Mouse (Mus musculus) lung, embryonic 14.5 days (tissue): ENCODE data around the gene Tex26. TPM values are rescaled to one million over a fixed set of nuclear protein-coding genes. Genes with fewer than 3 reads are reported as not detected.

ENCODE experiments used
- ATAC-seq: fragments of 200-750 bp; cut with Nextera tagmentation; 2 replicates; pipeline ENCODE4 v1.8.0; 2017; ENCODE audit warnings: mild to moderate bottlenecking, moderate TSS enrichment, moderate library complexity; ENCODE audit not compliant: insufficient read depth
- DNase-seq: peaks from one replicate; pipeline ENCODE4 v3.0.0-alpha.2; 2015
- H3K27ac ChIP-seq: fragments of 300-500 bp; sonication (generic); 2 replicates; pipeline ENCODE4 v1.5.1; 2014; ENCODE audit warnings: low read depth, mild to moderate bottlenecking, moderate library complexity
- H3K27me3 ChIP-seq: fragments of 300-500 bp; sonication (generic); 2 replicates; pipeline ENCODE4 v1.6.1; 2014; ENCODE audit warnings: low read length, control low read depth; ENCODE audit not compliant: insufficient read depth
- H3K36me3 ChIP-seq: fragments of 300-500 bp; sonication (generic); 2 replicates; pipeline ENCODE4 v1.6.1; 2014; ENCODE audit warnings: control low read depth; ENCODE audit not compliant: insufficient read depth
- H3K4me1 ChIP-seq: fragments of 300-500 bp; sonication (generic); 2 replicates; pipeline ENCODE4 v1.6.1; 2014; ENCODE audit warnings: antibody characterized with exemption, control low read depth; ENCODE audit not compliant: insufficient read depth
- H3K4me2 ChIP-seq: fragments of 300-500 bp; sonication (generic); 2 replicates; pipeline ENCODE4 v1.6.1; 2014; ENCODE audit warnings: mild to moderate bottlenecking
- H3K4me3 ChIP-seq: fragments of 300-500 bp; sonication (generic); 2 replicates; pipeline ENCODE4 v1.5.1; 2014; ENCODE audit warnings: low read depth, low read length
- H3K9ac ChIP-seq: fragments of 300-500 bp; sonication (generic); 2 replicates; pipeline ENCODE4 v1.6.1; 2014
- H3K9me3 ChIP-seq: fragments of 300-500 bp; sonication (generic); 2 replicates; pipeline ENCODE4 v1.6.1; 2016; ENCODE audit warnings: low read depth, low read length, control low read depth
- CTCF ChIP-seq: IDR thresholded peaks from 2 replicates; pipeline ENCODE4 v1.5.1; 2016; ENCODE audit warnings: antibody characterized with exemption, low read depth
- WGBS: fragments of 180-500 bp; shearing (Covaris S2); extraction: QIAGEN DNeasy Blood & Tissue Kit; methylation state at CpG from one replicate; pipeline ENCODE4 v1.1.7; 2014; 5-methylcytosine and 5-hydroxymethylcytosine counted together
- polyA plus RNA-seq: library from polyadenylated mRNA; unstranded; fragments of >200 nt; fragmentation: Nextera tagmentation; extraction: Ambion mirVana; gene quantifications from 2 replicates; pipeline ENCODE4 v1.2.1, GENCODE M21; 2014

Gene Tex26
- polyA plus RNA-seq, 1 experiment from 2014 or later, result 0.64 TPM

DNA sequence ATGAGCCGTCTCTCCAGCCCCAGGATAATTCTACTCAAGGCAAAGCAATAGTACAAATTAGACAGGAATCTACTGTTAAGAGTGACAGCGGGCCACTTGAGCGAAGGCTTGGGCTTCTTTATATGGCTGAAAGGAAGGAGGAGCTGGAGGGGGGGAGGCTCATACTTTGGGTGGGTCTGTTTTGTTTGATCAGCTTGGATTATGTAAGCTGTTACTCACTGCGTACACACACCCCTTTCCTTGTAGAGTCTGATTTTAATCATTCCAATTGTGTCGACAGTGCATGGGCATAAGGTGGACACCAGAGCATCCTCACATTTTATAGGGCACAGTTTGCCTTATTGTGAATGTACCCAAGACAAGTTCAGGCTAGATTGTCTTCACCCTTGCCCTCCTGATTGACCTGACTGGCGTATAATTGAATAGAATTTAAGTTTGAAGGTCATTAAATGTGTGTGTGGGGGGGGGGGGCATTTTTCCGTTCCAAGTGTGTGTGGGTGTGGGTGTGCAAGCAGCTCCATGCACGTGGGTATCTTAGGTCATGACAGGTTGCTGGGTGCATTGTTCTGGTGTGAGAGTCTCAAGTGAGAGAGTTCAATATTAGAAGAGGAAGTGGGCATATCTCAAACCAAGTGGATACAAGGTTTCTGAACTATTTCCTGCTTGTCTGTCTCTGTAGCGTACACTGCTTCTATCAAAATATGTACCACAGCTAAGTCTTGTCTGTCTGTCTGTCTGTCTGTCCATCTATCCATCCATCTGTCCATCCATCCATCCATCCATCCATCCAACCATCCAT is 24.9 kb upstream of the Tex26 start:
- ATAC-seq (no peak), DNase-seq (no peak)
- Histone ChIP-seq H3K27ac (no peak overlapping the region), H3K4me1 (peaks cover 3% of the 10 kb centered on the region; the same call in 1 of the 2 replicates), H3K36me3 (no peaks in the 10 kb centered on the region), H3K4me3 (no peak overlapping the region), H3K9me3 (no peaks in the 10 kb centered on the region), H3K4me2 (no peak overlapping the region), H3K27me3 (0 out of 2 replicates have a peak, but pooled peaks cover 6% of the 10 kb centered on the region), H3K9ac (no peak overlapping the region)
- 72% methylated on average over 9 of the region's 9 CpGs for WGBS
- no peak for TF ChIP-seq CTCF

DNA sequence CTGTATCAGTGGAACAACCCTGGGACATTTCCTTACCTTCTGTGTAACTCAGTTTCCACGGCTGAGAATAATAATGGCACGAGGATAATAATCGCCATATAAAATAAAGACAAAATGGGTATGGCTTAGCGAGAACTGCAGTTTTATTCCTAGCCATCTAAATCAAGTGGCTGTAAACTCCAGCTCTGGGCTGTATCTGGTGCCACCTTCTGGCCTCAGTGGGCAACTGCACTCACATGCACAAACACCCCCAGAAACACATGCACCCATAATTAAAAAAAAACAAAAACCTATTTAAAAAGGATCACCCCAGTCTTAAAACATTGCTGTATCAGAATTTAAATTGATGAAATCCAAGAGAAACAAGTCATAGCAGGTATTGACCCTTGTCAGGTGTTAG is 22.1 kb upstream of the Tex26 start:
- 96% methylated on average over 4 of the region's 4 CpGs for WGBS

DNA sequence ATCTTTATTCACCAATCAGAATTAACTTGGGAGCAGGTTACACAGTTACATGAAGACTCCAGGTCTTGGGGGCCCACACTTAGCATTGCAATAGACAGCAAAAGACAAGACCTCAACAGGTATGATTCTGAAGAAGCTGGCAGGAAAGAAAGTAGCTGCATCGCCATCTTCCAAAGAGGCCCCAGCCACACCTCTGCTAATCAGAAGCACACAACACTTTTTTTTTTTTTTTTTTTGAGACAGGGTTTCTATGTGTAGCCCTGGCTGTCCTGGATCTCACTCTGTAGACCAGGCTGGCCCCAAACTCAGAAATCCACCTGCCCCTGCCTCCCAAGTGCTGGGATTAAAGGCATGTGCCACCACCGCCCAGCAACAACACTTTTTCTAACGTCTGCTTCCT is 12.9 kb upstream of the Tex26 start:
- 88% methylated on average over 3 of the region's 3 CpGs for WGBS
- Histone ChIP-seq H3K27ac (no peak overlapping the region), H3K4me3 (no peak overlapping the region), H3K4me2 (no peak overlapping the region), H3K27me3 (no peaks in the 10 kb centered on the region), H3K4me1 (peaks cover 15% of the 10 kb centered on the region), H3K36me3 (no peaks in the 10 kb centered on the region), H3K9me3 (no peaks in the 10 kb centered on the region), H3K9ac (no peak overlapping the region)
- TF ChIP-seq CTCF, result no peak
- DNase-seq (no peak), ATAC-seq (no peak)

More for the DNA sequence above, 22.1 kb upstream of the Tex26 start:
- H3K9ac ChIP-seq, result no peak overlapping the region
- no peaks in the 10 kb centered on the region for H3K4me1 ChIP-seq
- H3K4me2 ChIP-seq, result no peak overlapping the region
- H3K36me3 ChIP-seq, result no peaks in the 10 kb centered on the region
- ATAC-seq (no peak), DNase-seq (no peak)
- no peaks in the 10 kb centered on the region for H3K9me3 ChIP-seq
- H3K27ac ChIP-seq, result no peak overlapping the region
- H3K27me3 ChIP-seq, result 0 out of 2 replicates have a peak, but pooled peaks cover 6% of the 10 kb centered on the region
- no peak overlapping the region for H3K4me3 ChIP-seq
- TF ChIP-seq CTCF, result peak; percentile 63

DNA sequence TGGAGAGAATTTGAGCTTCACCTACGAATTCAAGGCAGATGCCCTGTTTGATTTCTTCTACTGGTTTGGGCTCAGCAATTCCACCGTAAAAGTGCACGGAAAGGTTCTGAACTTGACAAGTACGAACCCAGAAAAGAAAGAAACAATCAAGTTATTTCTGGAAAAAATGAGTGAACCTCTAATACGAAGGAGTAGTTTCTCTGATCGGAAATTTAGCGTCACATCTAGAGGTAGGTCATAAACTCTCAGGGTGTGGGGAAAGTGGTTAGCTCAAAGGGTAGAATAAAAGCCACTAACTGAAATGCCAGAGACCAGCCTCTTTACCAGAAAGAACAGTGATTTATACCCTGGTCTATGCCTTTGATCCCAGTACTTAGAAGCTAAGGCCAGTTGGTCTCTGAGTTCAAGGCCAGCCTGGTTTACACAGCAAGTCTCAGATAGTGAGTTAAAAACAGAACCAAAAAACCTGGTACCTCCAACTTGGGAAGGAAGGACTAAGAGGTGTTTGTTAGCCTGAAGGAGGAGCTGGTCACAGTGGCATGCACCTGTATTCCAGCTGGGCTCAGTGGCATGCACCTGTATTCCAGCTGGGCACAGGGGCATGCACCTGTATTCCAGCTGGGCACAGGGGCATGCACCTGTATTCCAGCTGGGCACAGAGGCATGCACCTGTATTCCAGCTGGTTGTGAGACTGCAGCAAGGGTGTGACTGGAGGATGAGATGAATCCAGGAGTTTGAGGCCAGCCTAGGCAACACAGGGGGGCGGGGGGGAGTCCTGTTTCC is 12.0 kb upstream of the Tex26 start:
- H3K27me3 ChIP-seq, result no peaks in the 10 kb centered on the region
- WGBS, result 89% methylated on average over 8 of the region's 8 CpGs
- H3K27ac ChIP-seq, result no peak overlapping the region; the same call in 1 of the 2 replicates
- no peak overlapping the region for H3K9ac ChIP-seq
- no peaks in the 10 kb centered on the region for H3K36me3 ChIP-seq
- no peak overlapping the region for H3K4me3 ChIP-seq
- ATAC-seq, result no peak
- H3K4me2 ChIP-seq, result no peak overlapping the region
- H3K9me3 ChIP-seq, result no peaks in the 10 kb centered on the region
- DNase-seq, result no peak
- no peak for TF ChIP-seq CTCF
- peaks cover 15% of the 10 kb centered on the region for H3K4me1 ChIP-seq

DNA sequence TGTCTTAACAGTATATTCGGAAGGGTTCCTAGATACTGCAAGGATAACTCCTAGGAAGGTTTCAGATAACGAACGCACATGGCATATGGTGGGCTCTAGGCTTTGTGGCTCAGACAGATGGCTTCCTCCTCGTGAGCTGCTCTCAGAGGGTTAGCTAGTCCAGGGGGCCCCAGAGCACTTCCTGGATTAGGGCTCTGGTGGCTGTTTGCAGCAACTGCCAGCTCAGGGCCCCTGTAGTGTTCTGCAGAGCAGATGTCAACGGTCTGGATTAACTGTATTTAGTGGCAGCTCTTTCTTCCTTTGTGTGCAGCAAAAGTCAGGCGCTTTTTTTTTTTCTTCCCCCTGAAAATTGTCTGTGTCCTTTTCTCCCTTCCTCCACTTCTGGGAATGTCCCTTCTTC is 11.1 kb upstream of the Tex26 start:
- H3K4me3 ChIP-seq, result no peak overlapping the region
- DNase-seq, result peak; percentile 71
- 13% methylated on average over 6 of the region's 6 CpGs for WGBS
- H3K9me3 ChIP-seq, result no peaks in the 10 kb centered on the region
- H3K4me1 ChIP-seq, result peaks cover 15% of the 10 kb centered on the region
- ATAC-seq, result peak; percentile 85
- H3K36me3 ChIP-seq, result no peaks in the 10 kb centered on the region
- peak overlapping the region; percentile 0; the same call in 1 of the 2 replicates for H3K4me2 ChIP-seq
- H3K9ac ChIP-seq, result no peak overlapping the region
- TF ChIP-seq CTCF, result peak; percentile 26; the same call in 1 of the 2 replicates
- H3K27ac ChIP-seq, result peak overlapping the region; percentile 85
- no peaks in the 10 kb centered on the region for H3K27me3 ChIP-seq

DNA sequence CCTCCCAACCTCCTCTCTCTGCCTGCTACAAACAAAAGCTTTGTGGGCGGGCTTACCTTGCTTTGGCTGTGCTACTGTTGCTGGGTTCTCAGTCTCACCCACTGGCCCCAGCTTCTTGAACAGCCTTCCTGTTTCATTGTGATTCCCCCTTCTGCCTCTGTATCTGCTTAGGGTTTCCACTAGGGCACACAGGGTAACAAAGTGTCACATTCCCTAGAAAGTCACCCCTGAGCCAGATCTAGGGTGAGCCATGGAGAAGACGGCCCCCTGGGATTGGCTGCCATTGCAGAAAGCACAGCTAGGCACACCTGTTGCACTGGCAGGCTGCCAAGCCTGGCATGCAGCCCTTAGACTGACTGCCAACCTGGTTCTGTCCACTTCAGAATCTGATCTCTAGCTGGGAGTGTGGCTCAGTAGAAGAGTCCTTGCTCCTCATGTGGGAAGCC is 10.6 kb upstream of the Tex26 start:
- Histone ChIP-seq H3K9ac (no peak overlapping the region), H3K9me3 (no peaks in the 10 kb centered on the region), H3K4me3 (no peak overlapping the region), H3K27me3 (no peaks in the 10 kb centered on the region), H3K4me2 (no peak overlapping the region), H3K27ac (peak overlapping the region; percentile 85), H3K4me1 (peaks cover 15% of the 10 kb centered on the region), H3K36me3 (no peaks in the 10 kb centered on the region)
- 48% methylated on average over 2 of the region's 2 CpGs for WGBS
- TF ChIP-seq CTCF, result no peak
- ATAC-seq (peak; percentile 62), DNase-seq (peak; percentile 81)

DNA sequence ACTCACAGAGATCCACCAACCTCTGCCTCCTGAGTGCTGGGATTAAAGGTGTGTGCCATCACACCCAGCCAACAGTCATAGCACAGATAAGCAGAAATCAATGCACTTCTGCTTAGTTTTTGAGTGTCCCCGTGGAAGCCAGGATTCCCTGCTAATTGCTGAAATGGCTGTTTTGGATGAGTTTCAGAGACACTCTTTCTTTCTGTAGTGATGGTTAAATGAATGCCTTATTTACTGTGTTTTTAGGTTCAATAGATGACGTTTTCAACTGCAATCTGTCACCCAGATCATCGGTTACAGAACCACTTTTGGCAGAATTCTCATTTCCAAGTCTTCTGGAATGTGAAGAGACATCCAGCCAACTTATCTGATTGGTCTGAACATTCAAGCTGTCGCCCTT is 9.9 kb upstream of the Tex26 start:
- WGBS, result 57% methylated on average over 4 of the region's 4 CpGs
- H3K27ac ChIP-seq, result no peak overlapping the region
- H3K9me3 ChIP-seq, result no peaks in the 10 kb centered on the region
- no peak for DNase-seq
- no peak overlapping the region for H3K9ac ChIP-seq
- no peak overlapping the region for H3K4me2 ChIP-seq
- no peak for ATAC-seq
- H3K4me1 ChIP-seq, result peaks cover 15% of the 10 kb centered on the region
- H3K27me3 ChIP-seq, result no peaks in the 10 kb centered on the region
- no peaks in the 10 kb centered on the region for H3K36me3 ChIP-seq
- no peak for TF ChIP-seq CTCF
- no peak overlapping the region for H3K4me3 ChIP-seq
